Mouse (Mus musculus): ENCODE data around the gene Arhgef17.

GRCm38 (mm10) chr7:100952686-100953085 is 20.8 kb upstream of the Arhgef17 start:
- TF ChIP-seq FLI1 (IDR thresholded peaks at IDR 0.05; ENCODE audit: low read length) (no peak), GATA1 (IDR thresholded peaks at IDR 0.05; ENCODE audit: borderline replicate concordance, low read length) (no peak)
